Mouse (Mus musculus): ENCODE measurements at regions not wholly inside any gene's neighbourhood (a gene's known extent, or its start where the extent isn't known, plus 50 kb on each side); places are given as distances from the start of the nearest gene placed in this dataset.

GRCm38 (mm10) chr8:34488746-34489400 lies 377.3 kb upstream of the Gm10131 start:
- DNase-seq (ENCODE audit: low read depth, low spot score), result no peak

GRCm38 (mm10) chr8:34486433-34487096 lies 375.0 kb upstream of the Gm10131 start:
- no peak for DNase-seq (ENCODE audit: low read depth, low spot score)

- no peak for DNase-seq (ENCODE audit: low read depth, low spot score)
Measured at GRCm38 (mm10) chr8:34485905-34486304, 374.4 kb upstream of the Gm10131 start.

DNA sequence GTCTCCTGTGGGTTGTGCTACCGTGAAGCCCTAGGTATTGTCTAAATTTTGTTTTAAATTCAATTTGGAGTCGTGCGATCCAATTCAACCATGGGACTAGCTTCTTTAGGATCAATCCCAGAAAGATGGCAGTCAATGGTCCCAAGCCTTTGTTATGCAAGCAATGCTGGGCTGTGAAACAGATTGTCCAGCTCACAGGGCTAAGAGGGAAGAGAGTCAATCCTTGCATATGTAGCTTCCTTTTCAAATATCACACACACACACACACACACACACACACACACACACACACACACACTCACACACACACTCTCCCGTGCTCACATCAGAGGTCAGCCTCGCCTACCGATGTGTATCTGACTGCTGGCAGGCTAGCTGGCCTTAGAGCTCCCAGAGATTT lies 373.8 kb upstream of the Gm10131 start:
- DNase-seq (ENCODE audit: low read depth, low spot score), result no peak

DNA sequence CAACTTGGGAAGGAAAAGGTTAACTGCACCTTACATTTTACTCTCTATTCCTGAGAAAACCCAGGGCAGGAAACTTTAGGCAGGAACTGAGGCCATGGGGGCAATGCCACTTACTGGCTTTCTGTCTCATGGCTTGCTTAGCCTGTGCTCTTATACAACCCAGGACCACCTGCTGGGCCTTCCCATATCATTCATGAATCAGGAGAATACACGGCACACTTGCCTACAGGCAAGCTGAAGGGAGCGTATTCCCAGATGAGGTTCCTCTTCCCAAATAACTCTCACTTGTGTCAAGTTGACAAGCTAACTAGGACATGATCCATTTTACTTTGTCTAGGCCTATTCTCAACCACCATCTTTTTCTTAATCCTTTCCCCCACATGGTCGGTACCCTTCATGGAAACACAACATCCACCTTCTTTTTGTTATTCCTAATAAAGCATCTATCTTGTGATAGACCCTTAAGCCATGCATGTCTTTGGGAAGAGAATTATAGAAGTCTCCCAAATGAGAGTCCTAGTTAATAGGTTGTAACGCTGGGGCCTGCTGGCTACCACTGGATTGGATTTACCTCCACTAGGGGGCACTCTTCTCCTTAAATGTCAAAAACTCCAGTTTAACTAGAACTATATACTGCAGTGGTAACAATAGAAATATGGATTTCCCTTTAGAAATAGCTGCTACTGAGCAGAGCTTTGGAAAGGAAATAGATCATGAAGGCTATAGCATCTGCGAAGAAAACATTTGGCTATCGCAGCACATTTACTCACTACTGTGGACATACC lies 373.2 kb upstream of the Gm10131 start:
- DNase-seq (ENCODE audit: low read depth, low spot score), result peak; percentile 74

DNA sequence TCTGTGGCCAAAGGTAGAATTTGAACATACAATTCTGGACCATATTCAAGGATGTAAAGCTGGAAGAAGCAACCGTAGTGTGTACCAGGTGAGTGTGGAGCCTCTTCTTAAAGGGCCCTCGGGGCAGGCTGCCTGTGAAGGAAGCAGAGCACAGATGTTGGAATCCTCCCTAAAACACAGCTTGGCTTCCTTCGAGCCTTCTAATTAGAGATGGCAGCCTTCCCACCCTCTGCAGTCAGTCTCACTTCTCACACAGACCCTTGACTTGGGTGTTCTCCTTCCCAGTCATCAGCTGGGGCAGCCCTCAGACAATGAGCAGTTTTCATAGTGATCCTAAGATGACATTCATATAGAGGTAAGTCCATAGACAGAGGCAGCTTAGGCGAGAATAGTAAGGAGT lies 371.7 kb upstream of the Gm10131 start:
- DNase-seq (ENCODE audit: low read depth, low spot score), result no peak

- no peak for DNase-seq (ENCODE audit: low read depth, low spot score)
Measured at GRCm38 (mm10) chr8:34482676-34483075, 371.1 kb upstream of the Gm10131 start.

- DNase-seq (ENCODE audit: low read depth, low spot score), result no peak
Measured at GRCm38 (mm10) chr8:34480496-34480895, 369.0 kb upstream of the Gm10131 start.

DNA sequence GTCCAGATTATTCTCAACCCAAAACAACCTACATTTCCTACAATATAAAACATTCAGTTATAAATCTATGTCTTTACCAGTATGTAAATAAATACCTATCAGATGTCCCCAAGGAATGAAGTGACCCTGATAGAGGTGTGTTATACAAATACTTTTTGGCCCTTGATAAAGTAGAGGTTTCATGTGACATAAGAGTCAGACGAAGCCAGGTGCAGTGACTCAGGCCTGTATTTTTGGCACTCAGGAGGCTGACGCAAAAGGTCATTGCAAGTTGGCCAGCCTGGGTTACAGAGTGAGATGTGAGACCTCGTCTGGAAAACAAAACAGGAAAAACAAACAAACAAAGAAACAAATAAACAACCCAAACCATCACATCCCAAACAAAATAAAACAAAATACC lies 367.4 kb upstream of the Gm10131 start:
- no peak for DNase-seq (ENCODE audit: low read depth, low spot score)

GRCm38 (mm10) chr8:34478465-34478864 lies 366.9 kb upstream of the Gm10131 start:
- no peak for DNase-seq (ENCODE audit: low read depth, low spot score)

- no peak for DNase-seq (ENCODE audit: low read depth, low spot score)
Measured at GRCm38 (mm10) chr8:34476146-34476820, 364.7 kb upstream of the Gm10131 start.

GRCm38 (mm10) chr8:34474593-34474992 lies 363.1 kb upstream of the Gm10131 start:
- no peak for DNase-seq (ENCODE audit: low read depth, low spot score)

DNA sequence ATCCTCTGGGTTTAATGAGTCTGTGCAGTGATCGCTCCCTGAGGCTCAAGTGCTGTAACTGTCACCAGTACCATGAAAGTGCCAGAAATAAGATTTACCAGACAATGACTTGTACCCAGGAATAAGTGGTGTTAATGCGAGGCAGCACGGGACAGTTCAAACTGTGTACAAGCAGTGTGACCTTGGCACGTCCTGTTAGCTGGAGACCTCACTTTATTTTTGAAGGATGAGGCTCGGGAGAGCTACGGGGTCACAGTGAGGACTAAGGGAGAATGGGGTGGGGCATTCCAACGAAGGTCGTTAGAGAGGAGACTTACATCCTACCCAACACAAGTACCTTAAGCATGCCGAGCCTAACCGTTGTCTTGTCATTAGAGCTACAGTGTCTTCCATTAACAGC lies 362.2 kb upstream of the Gm10131 start:
- no peak for DNase-seq (ENCODE audit: low read depth, low spot score)

DNA sequence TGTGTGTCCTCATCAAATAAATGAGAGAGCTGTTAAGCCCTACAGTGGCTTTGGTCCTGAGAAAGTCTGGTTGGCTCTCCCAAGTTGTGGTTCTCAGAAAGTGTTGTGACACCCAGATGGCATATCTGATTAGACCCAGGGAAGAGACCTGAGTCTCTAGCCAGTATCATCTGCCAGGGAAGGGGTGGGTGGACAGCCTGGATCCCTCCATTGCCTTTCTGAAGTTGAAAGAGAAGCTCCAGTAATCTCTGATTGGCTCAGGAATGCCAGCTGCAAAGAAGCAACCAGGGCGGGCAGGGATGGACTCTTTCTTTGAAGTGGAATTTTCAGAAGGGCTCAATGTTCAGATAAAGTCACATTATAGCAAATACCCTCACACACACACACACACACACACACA lies 361.8 kb upstream of the Gm10131 start:
- DNase-seq (ENCODE audit: low read depth, low spot score), result no peak

GRCm38 (mm10) chr8:34472846-34473245 lies 361.3 kb upstream of the Gm10131 start:
- DNase-seq (ENCODE audit: low read depth, low spot score), result no peak

GRCm38 (mm10) chr8:34472434-34472833 lies 360.9 kb upstream of the Gm10131 start:
- no peak for DNase-seq (ENCODE audit: low read depth, low spot score)

DNA sequence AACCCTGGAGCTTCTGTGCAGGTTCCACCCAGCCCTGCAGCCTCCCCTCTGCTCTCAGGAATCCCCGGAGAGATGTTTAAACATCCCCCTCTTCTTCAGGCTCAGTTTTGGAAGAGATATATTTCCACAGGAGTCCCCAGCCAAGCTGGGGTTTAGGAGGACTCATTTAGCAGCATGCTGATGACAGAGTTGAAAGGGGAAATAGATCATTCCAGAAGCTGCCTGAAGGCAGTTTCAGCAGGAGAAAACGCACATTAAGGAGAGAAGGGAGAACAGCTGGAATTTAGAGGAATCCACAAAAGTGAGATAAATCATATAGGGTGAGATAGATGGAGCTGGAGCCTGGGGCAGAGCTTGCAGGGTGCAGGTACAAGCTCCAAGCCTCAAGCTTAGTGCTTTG lies 357.6 kb upstream of the Gm10131 start:
- no peak for DNase-seq (ENCODE audit: low read depth, low spot score)

DNA sequence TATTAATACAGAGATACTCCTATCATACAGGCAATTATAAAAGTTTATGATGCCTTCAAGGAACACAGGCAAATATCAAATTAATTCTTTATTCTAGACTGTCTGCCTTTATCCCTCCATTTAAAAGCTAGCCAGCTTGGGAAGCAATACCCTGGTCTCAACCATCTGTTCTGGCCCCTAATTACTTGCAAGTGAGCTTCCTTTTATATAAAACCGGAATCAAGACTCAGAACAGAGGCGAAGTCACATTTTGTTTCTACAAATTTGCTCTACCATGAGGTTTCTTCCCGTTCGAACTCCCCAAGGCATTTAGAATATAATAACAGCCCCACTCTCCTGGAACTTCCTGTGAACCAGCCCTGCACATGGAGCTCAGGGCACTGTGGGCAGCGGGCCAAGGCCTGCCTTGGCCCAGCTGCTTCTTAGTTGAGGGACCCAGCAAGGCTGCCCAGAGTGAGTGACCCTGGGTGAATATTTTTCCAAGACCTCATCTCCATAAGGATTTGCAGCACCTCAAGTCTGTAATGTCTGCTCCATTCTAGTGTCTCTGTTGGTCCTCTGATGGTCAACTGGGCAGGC lies 355.3 kb upstream of the Gm10131 start:
- DNase-seq (ENCODE audit: low read depth, low spot score), result no peak

- DNase-seq (ENCODE audit: low read depth, low spot score), result no peak
Measured at GRCm38 (mm10) chr8:34465398-34465797, 353.9 kb upstream of the Gm10131 start.

GRCm38 (mm10) chr8:34462262-34462661 lies 350.7 kb upstream of the Gm10131 start:
- no peak for DNase-seq (ENCODE audit: low read depth, low spot score)

- no peak for DNase-seq (ENCODE audit: low read depth, low spot score)
Measured at GRCm38 (mm10) chr8:34458300-34458699, 346.8 kb upstream of the Gm10131 start.

DNA sequence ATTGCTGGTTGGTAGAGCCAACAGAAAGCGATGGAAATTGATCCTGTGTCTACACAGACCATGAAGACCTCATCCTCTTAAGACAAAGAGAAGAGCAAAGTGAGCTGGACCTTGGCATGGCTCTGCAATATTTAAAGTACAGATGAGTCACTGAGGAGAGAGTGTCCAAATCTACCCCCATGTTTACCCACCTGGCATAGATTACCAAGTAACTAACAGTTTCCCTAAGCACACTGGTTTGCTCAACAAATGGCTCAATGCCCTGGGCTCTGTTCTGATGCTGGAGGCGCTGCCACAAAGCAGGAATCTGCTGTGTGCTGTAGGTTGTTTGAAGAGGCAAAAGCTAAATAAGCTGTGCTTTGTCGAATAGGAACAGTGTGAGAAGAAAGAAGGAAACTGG lies 345.0 kb upstream of the Gm10131 start:
- no peak for DNase-seq (ENCODE audit: low read depth, low spot score)
